Mouse (Mus musculus) megakaryocyte, embryonic 14.5 days (primary cell): ENCODE data around the gene Adamts7. TPM values are rescaled to one million over a fixed set of nuclear protein-coding genes. Genes with fewer than 3 reads are reported as not detected.
A peak's percentile ranks its signal among the peaks of the same experiment; 100 is the strongest.

Experiments
- H3K27me3 ChIP-seq: replicated peaks from 2 replicates; pipeline ENCODE3; 2012; ENCODE audit warnings: inconsistent platforms
- H3K36me3 ChIP-seq: replicated peaks from 2 replicates; pipeline ENCODE3; 2012; ENCODE audit warnings: low read length, inconsistent platforms, mixed read lengths
- H3K4me1 ChIP-seq: 2 replicates; pipeline ENCODE4 v1.6.1; 2012; ENCODE audit warnings: inconsistent platforms
- H3K4me3 ChIP-seq: replicated peaks from 2 replicates; pipeline ENCODE3; 2012; ENCODE audit warnings: moderate library complexity, mild to moderate bottlenecking, inconsistent platforms
- H3K9me3 ChIP-seq: 2 replicates; pipeline ENCODE4 v1.6.1; 2012; ENCODE audit warnings: inconsistent platforms
- FLI1 ChIP-seq: IDR thresholded peaks from 2 replicates; pipeline ENCODE4 v1.6.1; 2012; ENCODE audit warnings: low read length, inconsistent platforms, mixed read lengths
- GATA1 ChIP-seq: IDR thresholded peaks from 3 replicates; pipeline ENCODE4 v1.6.1; 2012; ENCODE audit warnings: mixed read lengths, low read length, inconsistent platforms, borderline replicate concordance
- polyA plus RNA-seq: library from polyadenylated mRNA; stranded (reverse); fragments of >175 nt; gene quantifications from 2 replicates; pipeline ENCODE4 v1.2.3, GENCODE M21; 2012; ENCODE audit warnings: low replicate concordance; ENCODE audit not compliant: insufficient read depth

Adamts7 gene
- 0.03 TPM in 1 of 2 replicates, not detected in the other for polyA plus RNA-seq

DNA sequence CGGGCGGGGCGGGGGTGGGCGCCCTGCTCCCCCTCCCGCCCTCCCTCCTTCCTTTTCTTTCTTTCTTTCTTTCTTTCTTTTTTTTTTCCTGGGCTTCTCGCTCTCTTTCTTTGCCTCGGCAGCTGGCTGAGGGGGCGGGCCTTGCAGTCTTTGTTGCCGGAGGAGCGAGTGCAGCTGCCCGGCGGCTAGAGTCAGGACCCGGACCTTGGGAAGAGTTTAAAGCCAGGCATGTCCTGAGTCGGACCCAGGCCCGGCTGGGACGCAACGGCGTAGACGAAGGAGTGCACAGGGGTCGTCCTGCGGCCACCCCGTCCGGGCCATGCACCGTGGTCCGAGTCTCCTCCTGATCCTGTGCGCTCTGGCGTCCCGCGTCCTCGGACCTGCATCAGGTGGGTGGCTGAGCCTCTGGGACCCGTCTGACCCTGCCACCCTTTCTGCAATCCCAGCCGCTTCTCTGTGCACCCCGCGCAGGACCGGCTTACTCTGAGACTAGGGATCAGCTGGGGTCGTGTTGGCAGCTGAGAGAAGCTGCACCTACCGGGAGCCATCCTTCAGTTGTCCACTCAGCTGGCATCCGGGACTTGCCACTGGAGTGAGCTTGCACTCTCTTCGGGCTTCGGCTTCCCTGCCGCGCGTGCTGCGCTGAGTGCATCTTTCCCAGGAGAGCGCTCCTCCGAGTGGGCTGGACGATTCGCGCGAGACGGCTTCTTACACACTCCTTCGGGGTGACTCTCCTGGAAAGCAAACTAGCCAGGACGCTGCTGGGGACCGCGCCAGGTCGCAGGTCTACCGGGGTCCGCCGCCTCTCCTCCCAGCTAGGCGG, at the start of gene Adamts7:
Adamts7 (plus strand) TSS at position 144 of the 823 bp plus-strand sequence.
- H3K4me3 ChIP-seq, result peak within 1 kb of the TSS; percentile 94
- H3K27me3 ChIP-seq, result peaks cover 67% of the 10 kb centered on the region
- TF ChIP-seq FLI1, result no peak
- no peak for TF ChIP-seq GATA1
- H3K9me3 ChIP-seq, result peaks cover 9% of the 10 kb centered on the region
- peaks cover 22% of the 10 kb centered on the region for H3K4me1 ChIP-seq
- H3K36me3 ChIP-seq, result no peaks in the 10 kb centered on the region

- peaks cover 23% of the 10 kb centered on the region for H3K36me3 ChIP-seq
- H3K4me1 ChIP-seq, result peaks cover 57% of the 10 kb centered on the region
- H3K27me3 ChIP-seq, result no peaks in the 10 kb centered on the region
- H3K4me3 ChIP-seq, result peak overlapping the region; percentile 90
- TF ChIP-seq FLI1 (no peak), GATA1 (no peak)
- no peaks in the 10 kb centered on the region for H3K9me3 ChIP-seq
Measured at GRCm38 (mm10) chr9:90113151-90113550, 49.7 kb upstream of the Adamts7 start.

DNA sequence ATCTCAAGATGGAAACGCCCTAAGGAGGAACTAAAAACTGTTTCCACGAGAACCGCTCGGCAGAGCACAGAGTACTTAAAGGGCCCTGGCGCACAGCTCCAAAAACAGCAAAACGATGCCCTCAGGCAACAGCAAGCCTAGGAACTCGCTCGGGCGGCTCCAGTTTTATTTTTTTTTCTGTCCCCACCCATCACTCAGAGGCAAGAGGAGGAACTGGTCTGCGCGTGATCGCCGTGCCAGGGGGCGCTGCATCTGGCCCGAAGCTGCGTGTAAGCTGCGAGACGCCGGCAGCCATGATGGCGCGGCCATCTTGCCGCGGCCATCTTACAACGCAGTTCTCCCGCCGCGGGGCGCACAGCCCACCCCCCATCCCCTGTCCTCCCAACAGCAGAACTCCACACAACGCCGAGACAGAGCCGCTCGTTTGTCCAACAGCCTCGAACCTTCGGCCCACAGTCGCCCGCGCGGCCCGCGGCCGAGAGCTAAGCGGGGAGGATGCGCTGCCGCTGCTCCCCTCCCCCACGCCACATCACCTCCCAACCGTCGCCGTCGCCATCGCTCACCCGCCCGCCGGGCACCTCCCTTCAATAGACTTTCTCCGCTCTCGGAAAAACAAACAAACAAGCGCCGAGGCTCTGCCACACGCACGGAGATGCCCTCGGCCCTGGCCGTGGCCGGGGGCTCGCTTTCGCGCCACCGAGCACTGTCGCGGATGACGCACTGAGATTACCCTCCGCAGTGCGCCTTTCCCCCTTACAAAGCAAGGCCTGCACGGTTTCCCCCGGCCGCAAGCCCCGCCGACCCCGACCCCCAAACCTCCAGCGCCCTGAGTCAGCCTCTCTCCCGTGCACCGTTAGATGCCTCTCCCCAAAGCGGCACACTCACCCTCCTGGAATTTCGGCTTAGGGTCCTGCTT, 49.0 kb upstream of the Adamts7 start:
- Histone ChIP-seq H3K36me3 (peaks cover 16% of the 10 kb centered on the region), H3K4me1 (peaks cover 49% of the 10 kb centered on the region), H3K4me3 (peak overlapping the region; percentile 90), H3K27me3 (no peaks in the 10 kb centered on the region), H3K9me3 (no peaks in the 10 kb centered on the region)
- TF ChIP-seq FLI1, result no peak
- TF ChIP-seq GATA1, result no peak

GRCm38 (mm10) chr9:90114567-90115307, 48.1 kb upstream of the Adamts7 start, which contains the start of gene Morf4l1:
TSS of gene Morf4l1 (minus strand) at chr9:90114774.
- peaks cover 41% of the 10 kb centered on the region for H3K4me1 ChIP-seq
- TF ChIP-seq GATA1 (no peak), FLI1 (no peak)
- peak within 1 kb of the TSS; percentile 90 for H3K4me3 ChIP-seq
- H3K9me3 ChIP-seq, result no peaks in the 10 kb centered on the region
- peaks cover 7% of the 10 kb centered on the region for H3K36me3 ChIP-seq
- H3K27me3 ChIP-seq, result no peaks in the 10 kb centered on the region

DNA sequence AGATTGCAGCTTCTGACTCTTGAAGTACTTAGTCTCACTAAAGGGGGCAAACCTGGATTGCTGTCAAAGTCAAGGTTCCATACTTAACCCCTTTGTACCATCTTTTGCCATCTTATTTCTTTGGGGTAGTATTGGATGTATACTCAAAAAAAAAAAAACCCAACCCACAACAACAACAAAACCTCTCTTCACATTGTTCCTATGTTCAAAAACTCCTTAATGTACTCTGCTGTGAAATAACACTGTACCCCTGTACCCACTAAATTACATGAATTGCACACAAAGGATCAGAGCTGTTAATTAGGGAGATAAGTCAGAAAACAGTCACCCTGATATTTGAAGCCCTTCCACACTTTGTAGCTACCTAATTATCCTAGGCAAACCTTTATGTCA, 47.6 kb upstream of the Adamts7 start:
- Histone ChIP-seq H3K9me3 (no peaks in the 10 kb centered on the region), H3K36me3 (peaks cover 4% of the 10 kb centered on the region), H3K4me3 (peak overlapping the region; percentile 90), H3K27me3 (no peaks in the 10 kb centered on the region), H3K4me1 (peaks cover 35% of the 10 kb centered on the region)
- TF ChIP-seq FLI1, result no peak
- TF ChIP-seq GATA1, result no peak

DNA sequence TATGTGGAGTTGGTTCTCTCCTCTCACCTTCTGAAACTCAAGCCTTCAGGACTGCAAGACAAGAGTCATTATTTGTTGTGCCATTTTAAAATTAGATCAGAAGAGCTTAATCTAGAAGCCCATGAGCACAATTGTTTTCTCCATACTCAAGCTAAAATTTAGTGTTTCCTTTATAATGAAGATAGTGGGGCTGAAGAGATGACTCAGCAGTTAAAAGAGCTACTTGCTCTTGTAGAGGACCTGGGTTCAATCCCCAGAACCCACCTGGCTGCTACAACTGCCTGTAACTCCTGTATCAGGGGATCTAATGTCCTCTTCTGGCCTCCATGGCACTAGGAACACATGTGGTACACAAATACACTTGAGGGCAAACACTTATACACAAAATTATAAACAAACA, 45.6 kb upstream of the Adamts7 start:
- H3K27me3 ChIP-seq, result no peaks in the 10 kb centered on the region
- no peaks in the 10 kb centered on the region for H3K9me3 ChIP-seq
- TF ChIP-seq FLI1, result no peak
- no peak for TF ChIP-seq GATA1
- peaks cover 22% of the 10 kb centered on the region for H3K4me1 ChIP-seq
- H3K4me3 ChIP-seq, result no peak overlapping the region
- H3K36me3 ChIP-seq, result no peaks in the 10 kb centered on the region

GRCm38 (mm10) chr9:90122246-90122740, 40.6 kb upstream of the Adamts7 start:
- Histone ChIP-seq H3K4me1 (peaks cover 28% of the 10 kb centered on the region), H3K27me3 (no peaks in the 10 kb centered on the region), H3K9me3 (no peaks in the 10 kb centered on the region), H3K36me3 (no peaks in the 10 kb centered on the region), H3K4me3 (peak overlapping the region; percentile 53)
- TF ChIP-seq GATA1 (no peak), FLI1 (no peak)

- no peaks in the 10 kb centered on the region for H3K9me3 ChIP-seq
- H3K27me3 ChIP-seq, result no peaks in the 10 kb centered on the region
- H3K36me3 ChIP-seq, result no peaks in the 10 kb centered on the region
- TF ChIP-seq GATA1 (no peak), FLI1 (no peak)
- H3K4me3 ChIP-seq, result peak overlapping the region; percentile 10
- peaks cover 35% of the 10 kb centered on the region for H3K4me1 ChIP-seq
Measured at GRCm38 (mm10) chr9:90124156-90124872, 38.6 kb upstream of the Adamts7 start.
